Mouse (Mus musculus) intestine, embryonic 16.5 days (tissue): Measurements from ENCODE around the gene Hoxb5. TPM values are rescaled to one million over a fixed set of nuclear protein-coding genes. Genes with fewer than 3 reads are reported as not detected.

Source experiments
- ATAC-seq: fragments of 200-750 bp; cut with Nextera tagmentation; 2 replicates; pipeline ENCODE4 v1.8.0; 2017; ENCODE audit warnings: moderate TSS enrichment, moderate library complexity
- H3K27ac ChIP-seq: fragments of 300-500 bp; sonication (generic); 2 replicates; pipeline ENCODE4 v1.5.1; 2014; ENCODE audit warnings: mild to moderate bottlenecking, low read length
- H3K27me3 ChIP-seq: fragments of 300-500 bp; sonication (generic); replicated peaks from 2 replicates; pipeline ENCODE4 v1.6.1; 2014; ENCODE audit warnings: low read length, control low read depth, mixed read lengths; ENCODE audit not compliant: control insufficient read depth, insufficient read depth
- H3K36me3 ChIP-seq: fragments of 300-500 bp; sonication (generic); 2 replicates; pipeline ENCODE4 v1.6.1; 2014; ENCODE audit warnings: low read length, control low read depth; ENCODE audit not compliant: control insufficient read depth, insufficient read depth
- H3K4me1 ChIP-seq: fragments of 300-500 bp; sonication (generic); 2 replicates; pipeline ENCODE4 v1.6.1; 2014; ENCODE audit warnings: low read length, control low read depth, mixed read lengths; ENCODE audit not compliant: control insufficient read depth, insufficient read depth
- H3K4me2 ChIP-seq: fragments of 300-500 bp; sonication (generic); 2 replicates; pipeline ENCODE4 v1.6.1; 2014; ENCODE audit warnings: low read depth, low read length, control low read depth
- H3K4me3 ChIP-seq: fragments of 300-500 bp; sonication (generic); 2 replicates; pipeline ENCODE4 v1.5.1; 2014; ENCODE audit warnings: mild to moderate bottlenecking, low read length
- H3K9ac ChIP-seq: fragments of 300-500 bp; sonication (generic); 2 replicates; pipeline ENCODE4 v1.6.1; 2014; ENCODE audit warnings: low read depth, low read length
- H3K9me3 ChIP-seq: fragments of 300-500 bp; sonication (generic); 2 replicates; pipeline ENCODE4 v1.6.1; 2016; ENCODE audit warnings: low read length, control low read depth; ENCODE audit not compliant: control insufficient read depth
- WGBS: fragments of 180-500 bp; shearing (Covaris S2); extraction: QIAGEN DNeasy Blood & Tissue Kit; methylation state at CpG from one replicate; pipeline ENCODE4 v1.1.7; 2014; 5-methylcytosine and 5-hydroxymethylcytosine counted together
- polyA plus RNA-seq: library from polyadenylated mRNA; unstranded; fragments of >200 nt; fragmentation: Nextera tagmentation; extraction: Ambion mirVana; gene quantifications from 2 replicates; pipeline ENCODE4 v1.2.1, GENCODE M21; 2015

Gene Hoxb5
- polyA plus RNA-seq, 1 experiment from 2014 or later: 28.7 TPM

DNA sequence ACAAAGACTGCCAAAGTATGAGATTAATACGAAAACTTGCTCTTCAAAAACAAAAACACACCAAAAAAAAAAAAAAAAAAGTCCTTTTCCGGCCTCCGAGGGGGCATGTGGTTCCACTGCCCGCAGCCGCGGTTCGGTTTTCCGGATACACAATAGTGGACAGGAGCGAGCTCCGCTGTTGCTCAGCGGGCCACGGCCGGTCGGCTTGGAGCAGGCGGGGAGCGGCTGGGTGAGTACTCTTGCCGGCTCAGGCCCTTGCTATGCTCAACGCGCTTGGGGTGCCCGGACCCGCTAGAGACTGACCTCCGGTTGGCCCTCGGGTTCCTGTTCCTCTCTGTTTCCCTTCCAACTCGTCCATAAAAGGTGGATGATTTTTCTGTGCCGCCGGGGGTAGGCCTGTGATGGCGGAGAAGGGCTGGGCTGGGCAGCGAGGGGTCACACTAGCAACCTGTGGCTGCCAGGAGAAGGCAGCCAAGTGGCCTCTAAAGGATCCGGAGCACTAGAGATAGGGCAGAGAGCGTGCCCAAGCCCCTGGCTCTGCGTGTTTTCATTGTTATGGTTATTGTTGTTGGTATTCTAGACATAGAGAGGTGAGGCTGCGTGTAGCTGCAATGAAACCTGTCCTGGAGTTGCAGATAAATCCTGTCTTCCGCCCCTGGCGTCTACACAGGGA is 11.7 kb downstream of the Hoxb5 start:
- Histone ChIP-seq H3K9me3 (no peaks in the 10 kb centered on the region), H3K4me1 (peaks cover 22% of the 10 kb centered on the region), H3K36me3 (no peaks in the 10 kb centered on the region), H3K9ac (peak overlapping the region; percentile 78), H3K4me2 (peak overlapping the region; percentile 79), H3K27ac (peak overlapping the region; percentile 93), H3K27me3 (no peaks in the 10 kb centered on the region), H3K4me3 (peak overlapping the region; percentile 49)
- no peak for ATAC-seq
- 14% methylated on average over 34 of the region's 34 CpGs for WGBS

DNA sequence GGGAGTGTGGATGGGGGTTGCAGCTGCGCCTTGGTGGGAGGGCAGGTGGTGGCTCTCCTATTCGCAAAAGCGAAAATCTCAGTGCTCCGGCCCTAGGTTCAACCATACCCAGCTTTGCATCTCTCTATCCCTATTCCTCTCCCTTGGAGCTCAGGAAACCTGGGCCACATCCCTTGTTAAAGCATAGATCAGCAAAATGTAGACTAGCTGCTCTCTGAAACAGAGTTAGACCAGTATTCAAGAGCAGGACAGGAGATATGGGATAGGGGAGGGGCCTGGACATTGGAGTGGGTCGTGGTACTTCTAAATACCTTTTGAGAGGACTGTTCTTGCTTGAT is 12.2 kb downstream of the Hoxb5 start:
- H3K27me3 ChIP-seq: no peaks in the 10 kb centered on the region
- H3K4me2 ChIP-seq: peak overlapping the region; percentile 79
- no peak for ATAC-seq
- peaks cover 19% of the 10 kb centered on the region for H3K4me1 ChIP-seq
- H3K9me3 ChIP-seq: no peaks in the 10 kb centered on the region
- H3K27ac ChIP-seq: peak overlapping the region; percentile 93
- peak overlapping the region; percentile 49 for H3K4me3 ChIP-seq
- H3K36me3 ChIP-seq: no peaks in the 10 kb centered on the region
- H3K9ac ChIP-seq: peak overlapping the region; percentile 78
- WGBS: 20% methylated on average over 5 of the region's 5 CpGs

DNA sequence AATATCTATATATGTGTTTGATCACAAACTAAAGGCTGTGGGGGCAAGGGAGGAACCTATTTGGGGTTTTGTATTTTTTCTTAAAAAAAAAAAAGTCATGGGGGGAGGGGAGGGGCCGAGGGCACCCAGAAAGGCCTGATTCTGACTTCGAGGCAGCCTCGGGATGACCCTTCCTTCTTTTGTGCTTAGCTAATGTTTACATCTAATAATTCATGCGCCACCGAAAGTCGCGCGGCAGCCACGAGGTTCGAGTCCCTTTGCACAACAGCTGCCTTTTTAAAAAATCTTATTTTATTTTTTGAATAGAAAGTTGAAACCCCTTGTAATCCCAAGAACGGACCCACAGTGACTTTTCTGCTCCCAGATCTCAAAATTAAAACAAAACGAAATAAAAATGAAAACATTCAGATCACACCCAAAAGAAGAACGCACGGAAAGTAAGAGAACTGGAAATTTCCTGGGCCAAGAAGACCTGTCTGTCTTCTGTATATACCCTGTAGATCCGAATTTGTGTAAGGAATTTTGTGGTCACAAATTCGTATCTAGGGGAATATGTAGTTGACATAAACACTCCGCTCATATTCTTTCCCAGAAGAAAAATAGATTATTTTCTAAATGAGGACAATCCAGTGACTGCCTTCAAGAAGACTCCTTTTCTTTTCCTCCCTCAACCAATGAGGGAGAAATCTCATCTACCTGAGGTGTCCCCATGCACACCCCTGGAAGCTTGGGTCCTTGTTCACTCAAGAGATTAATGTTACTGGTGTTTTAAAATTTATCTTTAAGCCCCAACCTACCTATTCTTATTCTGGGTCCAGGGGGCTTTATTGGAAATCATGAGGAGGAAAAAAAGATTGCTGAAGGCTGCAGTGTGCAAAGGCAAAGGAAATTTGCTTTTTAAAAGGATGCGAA is 13.8 kb downstream of the Hoxb5 start:
- Histone ChIP-seq H3K9me3 (no peaks in the 10 kb centered on the region), H3K4me1 (peaks cover 16% of the 10 kb centered on the region; the same call in 1 of the 2 replicates), H3K27me3 (no peaks in the 10 kb centered on the region), H3K36me3 (no peaks in the 10 kb centered on the region), H3K4me2 (peak overlapping the region; percentile 79), H3K9ac (peak overlapping the region; percentile 87), H3K27ac (peak overlapping the region; percentile 93; the same call in 1 of the 2 replicates), H3K4me3 (peak overlapping the region; percentile 69)
- WGBS: 16% methylated on average over 18 of the region's 18 CpGs
- no peak for ATAC-seq

DNA sequence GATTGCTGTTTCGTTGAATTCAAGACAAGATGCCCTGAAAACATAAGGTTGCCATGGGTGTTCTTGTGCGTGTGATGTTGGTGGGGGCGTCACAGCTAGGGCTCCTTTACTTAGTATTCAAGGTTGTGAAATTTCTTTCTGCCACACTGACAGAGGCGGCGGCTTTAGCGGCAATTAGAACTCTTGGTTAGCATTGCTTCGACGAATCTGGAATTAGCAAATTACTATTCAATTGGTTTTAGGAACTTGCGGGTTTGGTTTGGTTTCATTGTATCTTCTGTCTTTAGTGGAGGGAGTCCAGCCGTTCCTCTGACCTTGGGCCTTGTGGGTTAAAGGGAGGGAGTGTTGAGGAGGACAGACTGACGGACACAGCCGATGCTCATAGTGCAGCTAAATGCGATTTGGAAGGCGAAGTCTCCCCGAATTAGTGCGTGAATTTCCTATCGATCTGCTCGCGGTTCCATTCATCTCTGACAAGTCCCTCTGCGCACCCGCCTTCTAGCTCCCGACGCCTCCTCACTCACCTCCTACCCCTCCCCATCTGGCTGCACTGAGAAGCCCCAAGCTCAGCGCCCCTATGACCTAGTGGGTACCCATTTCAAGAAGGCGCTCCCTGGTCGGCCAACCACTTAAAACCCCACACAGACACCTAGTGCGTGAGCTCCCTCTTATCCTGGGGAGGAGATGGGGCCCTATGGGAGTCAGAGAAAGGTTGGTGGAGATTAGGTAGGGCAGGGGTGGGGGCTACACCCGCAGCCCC is 14.7 kb downstream of the Hoxb5 start, which contains the start of gene Hoxb4:
TSS of gene Hoxb4 (plus strand) at position 660 of the 760 bp plus-strand sequence.
- 11% methylated on average over 28 of the region's 28 CpGs for WGBS

DNA sequence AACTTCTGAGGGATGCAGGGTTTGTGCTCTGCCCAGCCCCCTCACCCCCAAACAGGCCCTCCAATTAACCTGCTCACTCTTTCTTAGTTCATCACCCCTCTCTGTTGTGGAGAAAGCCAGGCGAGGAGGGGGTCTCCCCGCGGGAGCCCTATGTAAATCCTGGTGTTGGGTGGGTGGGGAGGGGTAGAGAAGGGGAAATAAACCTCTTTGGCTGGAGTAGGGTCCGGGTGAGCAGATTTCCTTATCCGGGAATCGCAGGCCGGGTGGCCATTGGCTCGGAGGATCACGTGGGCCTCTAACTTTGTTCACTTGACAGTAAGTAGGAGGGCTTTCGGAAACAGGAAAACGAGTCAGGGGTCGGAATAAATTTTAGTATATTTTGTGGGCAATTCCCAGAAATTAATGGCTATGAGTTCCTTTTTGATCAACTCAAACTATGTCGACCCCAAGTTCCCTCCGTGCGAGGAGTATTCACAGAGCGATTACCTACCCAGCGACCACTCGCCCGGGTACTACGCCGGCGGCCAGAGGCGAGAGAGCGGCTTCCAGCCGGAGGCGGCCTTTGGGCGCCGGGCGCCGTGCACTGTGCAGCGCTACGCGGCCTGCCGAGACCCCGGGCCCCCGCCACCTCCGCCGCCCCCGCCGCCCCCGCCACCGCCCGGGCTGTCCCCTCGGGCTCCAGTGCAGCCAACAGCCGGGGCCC is 15.4 kb downstream of the Hoxb5 start:
- peak overlapping the region; percentile 87 for H3K9ac ChIP-seq
- WGBS: under 1% methylated on average over 40 of the region's 45 CpGs
- H3K4me1 ChIP-seq: peaks cover 13% of the 10 kb centered on the region; the same call in 1 of the 2 replicates
- H3K4me2 ChIP-seq: peak overlapping the region; percentile 79
- no peaks in the 10 kb centered on the region for H3K27me3 ChIP-seq
- ATAC-seq: peak; percentile 79
- no peaks in the 10 kb centered on the region for H3K9me3 ChIP-seq
- H3K4me3 ChIP-seq: peak overlapping the region; percentile 69
- no peaks in the 10 kb centered on the region for H3K36me3 ChIP-seq
- H3K27ac ChIP-seq: peak overlapping the region; percentile 97

More for the DNA sequence above, 14.7 kb downstream of the Hoxb5 start, which contains the start of gene Hoxb4:
- peak within 1 kb of the TSS; percentile 97 for H3K27ac ChIP-seq
- no peaks in the 10 kb centered on the region for H3K9me3 ChIP-seq
- ATAC-seq: peak; percentile 15
- peaks cover 16% of the 10 kb centered on the region; the same call in 1 of the 2 replicates for H3K4me1 ChIP-seq
- peak within 1 kb of the TSS; percentile 87 for H3K9ac ChIP-seq
- H3K36me3 ChIP-seq: no peaks in the 10 kb centered on the region
- H3K4me2 ChIP-seq: peak within 1 kb of the TSS; percentile 79
- no peaks in the 10 kb centered on the region for H3K27me3 ChIP-seq
- peak within 1 kb of the TSS; percentile 69 for H3K4me3 ChIP-seq

DNA sequence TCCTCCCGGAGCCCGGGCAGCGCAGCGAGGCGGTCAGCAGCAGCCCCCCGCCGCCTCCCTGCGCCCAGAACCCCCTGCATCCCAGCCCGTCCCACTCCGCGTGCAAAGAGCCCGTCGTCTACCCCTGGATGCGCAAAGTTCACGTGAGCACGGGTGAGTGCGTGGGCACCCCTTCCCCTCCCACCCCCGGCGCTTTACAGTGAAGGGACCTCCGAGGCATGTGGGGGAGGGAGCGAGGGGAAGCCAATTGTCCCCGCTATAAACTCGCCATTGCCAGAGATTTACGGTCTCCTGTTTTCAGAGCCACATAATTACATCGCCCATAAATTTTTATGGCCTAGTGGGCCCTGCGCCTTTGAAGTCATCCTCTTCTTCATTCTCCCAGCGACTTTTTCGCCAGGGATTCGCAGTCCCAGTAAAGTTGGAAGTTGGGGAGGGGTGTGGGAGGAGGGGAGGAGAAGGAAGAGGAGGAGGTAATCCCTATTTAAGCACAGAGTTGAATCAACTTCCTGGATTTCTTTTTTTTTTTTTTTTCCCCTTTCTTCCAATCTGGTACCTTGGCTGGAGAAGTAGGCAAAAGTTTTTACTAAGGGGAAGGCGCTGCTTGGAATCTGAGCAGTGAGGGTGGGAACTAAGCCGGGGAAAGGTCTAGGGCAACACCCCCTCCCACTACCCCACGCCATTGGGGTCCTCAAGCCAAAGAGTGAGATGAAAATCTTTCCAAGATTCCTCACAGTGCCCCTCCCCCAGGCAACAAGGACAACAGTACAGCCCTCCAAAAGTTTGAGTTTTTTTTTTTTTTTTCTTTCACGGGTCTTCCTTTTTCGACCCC is 16.2 kb downstream of the Hoxb5 start:
- ATAC-seq: peak; percentile 49
- Histone ChIP-seq H3K4me1 (peaks cover 12% of the 10 kb centered on the region; the same call in 1 of the 2 replicates), H3K27ac (peak overlapping the region; percentile 97), H3K4me2 (peak overlapping the region; percentile 79), H3K27me3 (no peaks in the 10 kb centered on the region), H3K4me3 (peak overlapping the region; percentile 69), H3K9ac (peak overlapping the region; percentile 87), H3K9me3 (no peaks in the 10 kb centered on the region), H3K36me3 (no peaks in the 10 kb centered on the region)
- WGBS: 0% methylated on average over 34 of the region's 34 CpGs

DNA sequence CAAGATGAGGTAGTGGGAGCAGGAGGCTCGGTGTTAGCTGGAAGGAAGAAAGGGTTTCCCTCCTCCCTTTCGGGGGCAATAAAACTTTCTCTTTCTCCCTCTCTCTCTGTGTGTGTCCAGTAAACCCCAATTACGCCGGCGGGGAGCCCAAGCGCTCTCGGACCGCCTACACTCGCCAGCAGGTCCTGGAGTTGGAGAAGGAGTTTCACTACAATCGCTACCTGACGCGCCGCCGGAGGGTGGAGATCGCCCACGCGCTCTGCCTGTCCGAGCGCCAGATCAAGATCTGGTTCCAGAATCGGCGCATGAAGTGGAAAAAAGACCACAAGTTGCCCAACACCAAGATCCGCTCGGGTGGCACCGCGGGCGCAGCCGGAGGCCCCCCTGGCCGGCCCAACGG is 16.8 kb downstream of the Hoxb5 start:
- H3K4me2 ChIP-seq: peak overlapping the region; percentile 79
- H3K9ac ChIP-seq: peak overlapping the region; percentile 87
- no peaks in the 10 kb centered on the region for H3K27me3 ChIP-seq
- H3K36me3 ChIP-seq: no peaks in the 10 kb centered on the region
- ATAC-seq: peak; percentile 11; the same call in 1 of the 2 replicates
- under 1% methylated on average over 29 of the region's 29 CpGs for WGBS
- peak overlapping the region; percentile 69 for H3K4me3 ChIP-seq
- H3K9me3 ChIP-seq: no peaks in the 10 kb centered on the region
- H3K4me1 ChIP-seq: peaks cover 12% of the 10 kb centered on the region; the same call in 1 of the 2 replicates
- peak overlapping the region; percentile 97 for H3K27ac ChIP-seq

DNA sequence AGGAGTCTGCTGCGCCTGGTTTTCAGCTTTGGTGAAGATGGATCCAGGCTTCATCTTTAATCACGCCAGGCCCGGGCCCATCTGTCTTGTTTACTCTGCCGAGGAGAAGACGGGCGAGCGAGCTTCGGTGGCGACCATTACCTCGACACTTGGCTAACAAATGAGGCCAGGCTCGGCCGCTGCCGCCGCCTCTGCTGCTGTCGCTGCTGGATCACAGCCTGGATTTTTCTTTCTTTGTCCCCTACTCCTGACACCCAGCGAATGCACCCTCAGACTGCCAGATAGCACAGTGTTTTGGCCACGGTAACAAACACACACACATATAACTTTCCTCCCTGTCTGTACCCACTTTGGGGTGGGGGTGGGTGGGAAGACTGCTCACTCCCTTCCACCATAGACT is 17.6 kb downstream of the Hoxb5 start:
- Histone ChIP-seq H3K27ac (peak overlapping the region; percentile 42), H3K4me1 (peaks cover 12% of the 10 kb centered on the region; the same call in 1 of the 2 replicates), H3K4me3 (peak overlapping the region; percentile 44), H3K27me3 (no peaks in the 10 kb centered on the region), H3K36me3 (no peaks in the 10 kb centered on the region), H3K9me3 (no peaks in the 10 kb centered on the region), H3K9ac (peak overlapping the region; percentile 87), H3K4me2 (peak overlapping the region; percentile 79)
- WGBS: 18% methylated on average over 17 of the region's 17 CpGs
- ATAC-seq: no peak
